In genomic region chr2:122345106-122345893, GRCm38 (mm10) we compare ENCODE assay signal across 20 mouse cellular contexts. TPM values are rescaled to one million over a fixed set of nuclear protein-coding genes. Genes with fewer than 3 reads are reported as not detected.
A peak's percentile ranks its signal among the peaks of the same experiment; 100 is the strongest.
DNase-seq lines count a peak whose midpoint lies in the region; ATAC-seq lines count a peak whose summit lies in the region.
"Had no signal": no experiment of that assay in that cellular context is flagged by ENCODE, and none has a peak within 500 bp of the region (broad histone marks: within the 10 kb centered on the region; RNA-seq: fewer than 3 reads in every experiment).

No protein-coding gene starts in this region.

- 0 out of 2 replicates have a peak overlapping the region, but pooled peaks have one; percentile 8 for H3K27ac ChIP-seq in forebrain, embryonic 12.5 days
- H3K27ac ChIP-seq in forebrain, embryonic 11.5 days (ENCODE audit: low read depth, low read length), result no peak overlapping the region
- H3K27ac ChIP-seq in limb, embryonic 15.5 days, result peak overlapping the region; percentile 23; the same call in 1 of the 2 replicates
- no peak overlapping the region for H3K27ac ChIP-seq in midbrain, embryonic 11.5 days (ENCODE audit: low read depth, low read length)
- H3K27ac ChIP-seq: heart, embryonic 13.5 days; hindbrain, embryonic 10.5 days; limb, embryonic 13.5 days had no signal

- H3K4me1 ChIP-seq in forebrain, embryonic 12.5 days, result peaks cover 23% of the 10 kb centered on the region
- peaks cover 8% of the 10 kb centered on the region; the same call in 1 of the 2 replicates for H3K4me1 ChIP-seq in forebrain, embryonic 11.5 days (replicated peaks; ENCODE audit: control insufficient read depth, insufficient read depth, low read length)
- peaks cover 23% of the 10 kb centered on the region for H3K4me1 ChIP-seq in limb, embryonic 15.5 days
- H3K4me1 ChIP-seq in midbrain, embryonic 11.5 days (ENCODE audit: control insufficient read depth, insufficient read depth, low read length), result peaks cover 15% of the 10 kb centered on the region

- no peaks in the 10 kb centered on the region for H3K9me3 ChIP-seq in forebrain, embryonic 12.5 days
- no peaks in the 10 kb centered on the region for H3K9me3 ChIP-seq in forebrain, embryonic 11.5 days (ENCODE audit: control insufficient read depth, low read length)
- H3K9me3 ChIP-seq in limb, embryonic 15.5 days, result no peaks in the 10 kb centered on the region
- no peaks in the 10 kb centered on the region for H3K9me3 ChIP-seq in midbrain, embryonic 11.5 days (ENCODE audit: control insufficient read depth, low read length)
- H3K9me3 ChIP-seq: heart, embryonic 13.5 days; hindbrain, embryonic 10.5 days; limb, embryonic 13.5 days; megakaryocyte, embryonic 14.5 days had no signal

- no peak overlapping the region for H3K9ac ChIP-seq in forebrain, embryonic 12.5 days
- no peak overlapping the region for H3K9ac ChIP-seq in forebrain, embryonic 11.5 days (ENCODE audit: low read length)
- H3K9ac ChIP-seq in limb, embryonic 15.5 days, result no peak overlapping the region
- no peak overlapping the region for H3K9ac ChIP-seq in midbrain, embryonic 11.5 days (ENCODE audit: low read length)
- H3K9ac ChIP-seq: heart, embryonic 13.5 days; limb, embryonic 13.5 days; liver, postnatal 0 days had no signal

- WGBS in forebrain, embryonic 12.5 days, result 88% methylated on average over 6 of the region's 6 CpGs
- 82% methylated on average over 6 of the region's 6 CpGs for WGBS in forebrain, embryonic 11.5 days
- 63% methylated on average over 6 of the region's 6 CpGs for WGBS in limb, embryonic 15.5 days
- WGBS in midbrain, embryonic 11.5 days, result 87% methylated on average over 6 of the region's 6 CpGs

- ATAC-seq in forebrain, embryonic 12.5 days (ENCODE audit: low FRiP score), result no peak
- ATAC-seq in forebrain, embryonic 11.5 days (replicated peaks; ENCODE audit: low FRiP score), result no peak
- no peak for ATAC-seq in limb, embryonic 15.5 days (ENCODE audit: insufficient number of reproducible peaks, low FRiP score, low TSS enrichment, low read depth)
- no peak for ATAC-seq in erythroid progenitor cell, adult 5-6 weeks (replicated peaks; ENCODE audit: low FRiP score, poor library complexity, severe bottlenecking)
- ATAC-seq in midbrain, embryonic 11.5 days (ENCODE audit: low FRiP score), result no peak
- ATAC-seq: intestine, postnatal 0 days; liver, postnatal 0 days had no signal

- DNase-seq in forebrain, embryonic 11.5 days (ENCODE audit: low spot score), result no peak
- DNase-seq in urinary bladder, adult 2 months (ENCODE audit: low spot score), result peak; percentile 40
- DNase-seq in urinary bladder, postnatal 10 days (ENCODE audit: low spot score), result no peak
- DNase-seq in midbrain, embryonic 11.5 days (ENCODE audit: low spot score, missing footprints), result no peak
- DNase-seq: adrenal gland, adult 2 months; B cell, adult 2 months; kidney, postnatal 25 days; liver, postnatal 0 days; thymus, adult 2 months had no signal

- H3K4me2 ChIP-seq in forebrain, embryonic 12.5 days, result no peak overlapping the region
- H3K4me2 ChIP-seq in forebrain, embryonic 11.5 days (ENCODE audit: low read depth, low read length, severe bottlenecking), result no peak overlapping the region
- no peak overlapping the region for H3K4me2 ChIP-seq in limb, embryonic 15.5 days
- H3K4me2 ChIP-seq in midbrain, embryonic 11.5 days, result no peak overlapping the region
- H3K4me2 ChIP-seq: heart, embryonic 13.5 days; limb, embryonic 13.5 days had no signal

- H3K27me3 ChIP-seq in forebrain, embryonic 12.5 days, result peaks cover 6% of the 10 kb centered on the region; the same call in 1 of the 2 replicates
- H3K27me3 ChIP-seq in forebrain, embryonic 11.5 days (ENCODE audit: control insufficient read depth, insufficient read depth, low read length), result no peaks in the 10 kb centered on the region
- H3K27me3 ChIP-seq in limb, embryonic 15.5 days, result no peaks in the 10 kb centered on the region
- no peaks in the 10 kb centered on the region for H3K27me3 ChIP-seq in midbrain, embryonic 11.5 days (ENCODE audit: control insufficient read depth, insufficient read depth, low read length)
- H3K27me3 ChIP-seq: limb, embryonic 13.5 days had no signal

- H3K4me3 ChIP-seq in forebrain, embryonic 12.5 days (replicated peaks), result no peak overlapping the region
- no peak overlapping the region for H3K4me3 ChIP-seq in forebrain, embryonic 11.5 days (ENCODE audit: low read depth, low read length)
- no peak overlapping the region for H3K4me3 ChIP-seq in limb, embryonic 15.5 days
- H3K4me3 ChIP-seq in midbrain, embryonic 11.5 days (ENCODE audit: low read depth, low read length), result no peak overlapping the region
- H3K4me3 ChIP-seq: heart, embryonic 13.5 days; hindbrain, embryonic 10.5 days; limb, embryonic 13.5 days; megakaryocyte, embryonic 14.5 days had no signal

- H3K36me3 ChIP-seq in forebrain, embryonic 12.5 days (replicated peaks), result no peaks in the 10 kb centered on the region
- H3K36me3 ChIP-seq in forebrain, embryonic 11.5 days (ENCODE audit: control insufficient read depth, insufficient read depth, low read length), result no peaks in the 10 kb centered on the region
- no peaks in the 10 kb centered on the region for H3K36me3 ChIP-seq in limb, embryonic 15.5 days
- no peaks in the 10 kb centered on the region for H3K36me3 ChIP-seq in midbrain, embryonic 11.5 days (ENCODE audit: control insufficient read depth, insufficient read depth, low read length)
- H3K36me3 ChIP-seq: heart, embryonic 13.5 days; limb, embryonic 13.5 days had no signal

RNA-seq across cellular contexts. Expression of gene Shf, which starts 23.7 kb away (rescaled TPM):
- 5.1 and 6.8 TPM in 2 replicates for polyA plus RNA-seq in forebrain, embryonic 12.5 days (2016; fragmentation: Nextera tagmentation; extraction: Ambion mirVana)
- 5.2 and 6.9 TPM in 2 replicates for polyA plus RNA-seq in forebrain, embryonic 11.5 days (2014; fragmentation: Nextera tagmentation; extraction: Ambion mirVana)
- 8.2 TPM in 2 replicates for polyA plus RNA-seq in urinary bladder, adult 2 months (2012; rRNA removed)
- polyA plus RNA-seq in limb, embryonic 15.5 days (2015; fragmentation: Nextera tagmentation; extraction: Ambion mirVana), result 3.5 and 4.3 TPM in 2 replicates
- total RNA-seq in erythroid progenitor cell, adult 5-6 weeks (2015; ENCODE audit: low replicate concordance), result 11.3 and 15.1 TPM in 2 replicates
- 9.0 and 22.3 TPM in 2 replicates for total RNA-seq in erythroid progenitor cell, adult 5-6 weeks (2017; ENCODE audit: low replicate concordance)
- polyA plus RNA-seq in midbrain, embryonic 11.5 days (2014; fragmentation: Nextera tagmentation; extraction: Ambion mirVana), result 6.7 and 9.2 TPM in 2 replicates

RNA-seq across cellular contexts. Expression of gene Duox1, which starts 29.8 kb away (rescaled TPM):
- 0.04 and 0.08 TPM in 2 replicates for polyA plus RNA-seq in forebrain, embryonic 12.5 days (2016; fragmentation: Nextera tagmentation; extraction: Ambion mirVana)
- polyA plus RNA-seq in forebrain, embryonic 11.5 days (2014; fragmentation: Nextera tagmentation; extraction: Ambion mirVana), result 0.05 TPM in 1 of 2 replicates, not detected in the other
- 5.3 and 6.8 TPM in 2 replicates for polyA plus RNA-seq in urinary bladder, adult 2 months (2012; rRNA removed)
- 2.5 and 2.7 TPM in 2 replicates for polyA plus RNA-seq in limb, embryonic 15.5 days (2015; fragmentation: Nextera tagmentation; extraction: Ambion mirVana)
- not detected in 2 replicates for total RNA-seq in erythroid progenitor cell, adult 5-6 weeks (2015; ENCODE audit: low replicate concordance)
- not detected in 2 replicates for total RNA-seq in erythroid progenitor cell, adult 5-6 weeks (2017; ENCODE audit: low replicate concordance)
- 0.04 TPM in 1 of 2 replicates, not detected in the other for polyA plus RNA-seq in midbrain, embryonic 11.5 days (2014; fragmentation: Nextera tagmentation; extraction: Ambion mirVana)
- total RNA-seq: adrenal gland, adult 2 months; layer of hippocampus, postnatal 25 days had no signal
- polyA plus RNA-seq: heart, embryonic 13.5 days; intestine, postnatal 0 days; liver, postnatal 0 days had no signal

RNA-seq across cellular contexts. Expression of gene Duoxa1, which starts 31.8 kb away (rescaled TPM):
- polyA plus RNA-seq in forebrain, embryonic 12.5 days (2016; fragmentation: Nextera tagmentation; extraction: Ambion mirVana), result 0.17 TPM in 1 of 2 replicates, not detected in the other
- polyA plus RNA-seq in forebrain, embryonic 11.5 days (2014; fragmentation: Nextera tagmentation; extraction: Ambion mirVana), result not detected in 2 replicates
- 22.8 and 26.6 TPM in 2 replicates for polyA plus RNA-seq in urinary bladder, adult 2 months (2012; rRNA removed)
- 12.4 and 14.5 TPM in 2 replicates for polyA plus RNA-seq in limb, embryonic 15.5 days (2015; fragmentation: Nextera tagmentation; extraction: Ambion mirVana)
- total RNA-seq in erythroid progenitor cell, adult 5-6 weeks (2015; ENCODE audit: low replicate concordance), result not detected in 2 replicates
- total RNA-seq in erythroid progenitor cell, adult 5-6 weeks (2017; ENCODE audit: low replicate concordance), result not detected in 2 replicates
- not detected in 2 replicates for polyA plus RNA-seq in midbrain, embryonic 11.5 days (2014; fragmentation: Nextera tagmentation; extraction: Ambion mirVana)
- total RNA-seq: layer of hippocampus, postnatal 25 days had no signal
- polyA plus RNA-seq: frontal cortex, adult 2 months; hindbrain, embryonic 10.5 days; intestine, postnatal 0 days; liver, postnatal 0 days had no signal

RNA-seq across cellular contexts. Expression of gene Duoxa2, which starts 46.6 kb away (rescaled TPM):
- polyA plus RNA-seq in forebrain, embryonic 12.5 days (2016; fragmentation: Nextera tagmentation; extraction: Ambion mirVana), result not detected in 2 replicates
- polyA plus RNA-seq in forebrain, embryonic 11.5 days (2014; fragmentation: Nextera tagmentation; extraction: Ambion mirVana), result not detected in 2 replicates
- 0.34 and 0.50 TPM in 2 replicates for polyA plus RNA-seq in urinary bladder, adult 2 months (2012; rRNA removed)
- 0.12 and 0.28 TPM in 2 replicates for polyA plus RNA-seq in limb, embryonic 15.5 days (2015; fragmentation: Nextera tagmentation; extraction: Ambion mirVana)
- not detected in 2 replicates for total RNA-seq in erythroid progenitor cell, adult 5-6 weeks (2015; ENCODE audit: low replicate concordance)
- not detected in 2 replicates for total RNA-seq in erythroid progenitor cell, adult 5-6 weeks (2017; ENCODE audit: low replicate concordance)
- polyA plus RNA-seq in midbrain, embryonic 11.5 days (2014; fragmentation: Nextera tagmentation; extraction: Ambion mirVana), result not detected in 2 replicates
- total RNA-seq: adrenal gland, adult 2 months; gastrocnemius, postnatal 4 days; layer of hippocampus, postnatal 25 days had no signal
- polyA plus RNA-seq: adrenal gland, adult 2 months; frontal cortex, adult 2 months; heart, embryonic 13.5 days; hindbrain, embryonic 10.5 days; liver, postnatal 0 days had no signal

RNA-seq across cellular contexts. Expression of gene Duox2, which starts 47.1 kb away (rescaled TPM):
- not detected in 2 replicates for polyA plus RNA-seq in forebrain, embryonic 12.5 days (2016; fragmentation: Nextera tagmentation; extraction: Ambion mirVana)
- not detected in 2 replicates for polyA plus RNA-seq in forebrain, embryonic 11.5 days (2014; fragmentation: Nextera tagmentation; extraction: Ambion mirVana)
- polyA plus RNA-seq in urinary bladder, adult 2 months (2012; rRNA removed), result 0.54 and 0.56 TPM in 2 replicates
- polyA plus RNA-seq in limb, embryonic 15.5 days (2015; fragmentation: Nextera tagmentation; extraction: Ambion mirVana), result 0.05 and 0.13 TPM in 2 replicates
- total RNA-seq in erythroid progenitor cell, adult 5-6 weeks (2015; ENCODE audit: low replicate concordance), result not detected in 2 replicates
- not detected in 2 replicates for total RNA-seq in erythroid progenitor cell, adult 5-6 weeks (2017; ENCODE audit: low replicate concordance)
- polyA plus RNA-seq in midbrain, embryonic 11.5 days (2014; fragmentation: Nextera tagmentation; extraction: Ambion mirVana), result 0.03 TPM in 1 of 2 replicates, not detected in the other
- polyA plus RNA-seq: hindbrain, embryonic 10.5 days had no signal

Comparison
In these comparisons a context has a peak if more than half of its experiments do, and no peak if none do; other contexts are left out.
1. H3K27ac ChIP-seq: peak in forebrain, embryonic 12.5 days (single experiment) and limb, embryonic 15.5 days (single experiment); none in forebrain, embryonic 11.5 days (single experiment) and midbrain, embryonic 11.5 days (single experiment).
2. RNA of gene Duoxa1, which starts 31.8 kb away (polyA plus RNA-seq): 22.8 to 26.6 TPM in urinary bladder, adult 2 months and 12.4 to 14.5 TPM in limb, embryonic 15.5 days; 0.17 TPM in forebrain, embryonic 12.5 days, not detected in forebrain, embryonic 11.5 days and not detected in midbrain, embryonic 11.5 days; every median in the first group is over 10 times any median in the second.